Mouse (Mus musculus): ENCODE data around the gene Bin2.

DNA sequence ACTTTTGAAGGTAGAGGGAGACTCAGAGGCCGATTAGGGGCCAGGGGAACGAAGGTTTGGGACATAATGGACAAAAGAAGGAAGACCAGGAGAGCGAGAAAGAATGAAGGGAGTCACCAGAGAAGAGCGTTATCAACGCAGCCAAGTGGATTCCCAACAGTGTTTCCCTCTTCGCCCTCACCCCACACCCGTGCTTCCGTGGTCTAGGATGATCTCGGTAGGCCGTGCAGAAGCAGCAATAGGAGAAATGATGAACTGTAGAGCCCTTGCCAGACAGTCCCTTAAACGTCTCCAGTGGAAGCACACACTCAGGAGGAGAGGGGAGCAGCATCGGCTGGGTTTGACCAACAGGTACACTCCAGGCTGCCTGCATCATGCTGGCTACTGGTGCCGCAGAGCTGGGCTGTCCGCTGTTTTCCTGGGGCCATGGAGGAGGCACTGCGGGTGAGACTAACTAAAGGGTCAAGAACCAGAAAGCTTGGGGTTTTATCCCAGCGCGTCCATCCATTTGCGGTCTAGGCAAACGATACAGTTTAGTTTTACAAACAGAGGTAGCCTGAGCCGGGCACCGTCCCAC, 68.6 kb downstream of the Bin2 start:
- TF ChIP-seq USF1 (IDR thresholded peaks at IDR 0.05; ENCODE audit: low read depth): no peak
- no peak for TF ChIP-seq CTCF (IDR thresholded peaks at IDR 0.05; ENCODE audit: control insufficient read depth, insufficient read depth, insufficient read length)
- TF ChIP-seq MYOG (IDR thresholded peaks at IDR 0.05; ENCODE audit: control insufficient read depth, extremely low read depth, insufficient read length): no peak
- no peak for TF ChIP-seq MAX (IDR thresholded peaks at IDR 0.05)
- no peak for TF ChIP-seq CEBPB (IDR thresholded peaks at IDR 0.05; ENCODE audit: low read depth)
- no peak for TF ChIP-seq MYOD1 (IDR thresholded peaks at IDR 0.05; ENCODE audit: control insufficient read depth, insufficient read length, low read depth)
- TF ChIP-seq FOSL1 (IDR thresholded peaks at IDR 0.05; ENCODE audit: insufficient read depth, low read length, poor library complexity, severe bottlenecking): no peak

Data from C2C12 (cell line).